Mouse (Mus musculus): ENCODE data around the gene Gulp1. TPM values are rescaled to one million over a fixed set of nuclear protein-coding genes. Genes with fewer than 3 reads are reported as not detected.

The Gulp1 gene
- polyA plus RNA-seq, 1 experiment from 2014 or later: 31.2 TPM

GRCm38 (mm10) chr1:44678974-44679373 is 127.7 kb downstream of the Gulp1 start:
- ATAC-seq (replicated peaks; ENCODE audit: low FRiP score): no peak

GRCm38 (mm10) chr1:44679415-44679814 is 128.1 kb downstream of the Gulp1 start:
- Histone ChIP-seq H3K27ac (ENCODE audit: low read depth, low read length) (no peak overlapping the region), H3K4me3 (ENCODE audit: low read depth, low read length) (no peak overlapping the region), H3K27me3 (ENCODE audit: control insufficient read depth, insufficient read depth, low read length) (no peaks in the 10 kb centered on the region), H3K36me3 (ENCODE audit: control insufficient read depth, insufficient read depth, low read length) (no peaks in the 10 kb centered on the region), H3K4me1 (replicated peaks; ENCODE audit: control insufficient read depth, insufficient read depth, low read length) (no peaks in the 10 kb centered on the region), H3K9me3 (ENCODE audit: control insufficient read depth, low read length) (no peaks in the 10 kb centered on the region), H3K4me2 (ENCODE audit: low read depth, low read length, severe bottlenecking) (no peak overlapping the region), H3K9ac (ENCODE audit: low read length) (no peak overlapping the region)
- ATAC-seq (replicated peaks; ENCODE audit: low FRiP score) (no peak), DNase-seq (ENCODE audit: low spot score) (no peak)
- WGBS: 67% methylated on average over 3 of the region's 3 CpGs

More at GRCm38 (mm10) chr1:44678974-44679373, 127.7 kb downstream of the Gulp1 start:
- WGBS: 71% methylated on average over 3 of the region's 3 CpGs
- H3K4me3 ChIP-seq (ENCODE audit: low read depth, low read length): no peak overlapping the region
- no peak overlapping the region for H3K4me2 ChIP-seq (ENCODE audit: low read depth, low read length, severe bottlenecking)
- H3K27ac ChIP-seq (ENCODE audit: low read depth, low read length): 0 out of 2 replicates have a peak overlapping the region, but pooled peaks have one; percentile 18
- H3K9ac ChIP-seq (ENCODE audit: low read length): no peak overlapping the region
- DNase-seq (ENCODE audit: low spot score): no peak
- H3K4me1 ChIP-seq (replicated peaks; ENCODE audit: control insufficient read depth, insufficient read depth, low read length): no peaks in the 10 kb centered on the region
- no peaks in the 10 kb centered on the region for H3K9me3 ChIP-seq (ENCODE audit: control insufficient read depth, low read length)
- H3K36me3 ChIP-seq (ENCODE audit: control insufficient read depth, insufficient read depth, low read length): no peaks in the 10 kb centered on the region
- no peaks in the 10 kb centered on the region for H3K27me3 ChIP-seq (ENCODE audit: control insufficient read depth, insufficient read depth, low read length)

- DNase-seq (ENCODE audit: low spot score) (no peak), ATAC-seq (replicated peaks; ENCODE audit: low FRiP score) (0 out of 2 replicates have a peak, but pooled peaks have one; percentile 27)
- Histone ChIP-seq H3K36me3 (ENCODE audit: control insufficient read depth, insufficient read depth, low read length) (no peaks in the 10 kb centered on the region), H3K27ac (ENCODE audit: low read depth, low read length) (no peak overlapping the region), H3K9ac (ENCODE audit: low read length) (no peak overlapping the region), H3K27me3 (ENCODE audit: control insufficient read depth, insufficient read depth, low read length) (no peaks in the 10 kb centered on the region), H3K4me1 (replicated peaks; ENCODE audit: control insufficient read depth, insufficient read depth, low read length) (no peaks in the 10 kb centered on the region), H3K4me3 (ENCODE audit: low read depth, low read length) (no peak overlapping the region), H3K4me2 (ENCODE audit: low read depth, low read length, severe bottlenecking) (no peak overlapping the region), H3K9me3 (ENCODE audit: control insufficient read depth, low read length) (no peaks in the 10 kb centered on the region)
- 17% methylated on average over 2 of the region's 2 CpGs for WGBS
Observed at GRCm38 (mm10) chr1:44682556-44682955, 131.2 kb downstream of the Gulp1 start.

GRCm38 (mm10) chr1:44683723-44684122 is 132.4 kb downstream of the Gulp1 start:
- no peaks in the 10 kb centered on the region for H3K4me1 ChIP-seq (replicated peaks; ENCODE audit: control insufficient read depth, insufficient read depth, low read length)
- H3K36me3 ChIP-seq (ENCODE audit: control insufficient read depth, insufficient read depth, low read length): no peaks in the 10 kb centered on the region
- peak; percentile 36 for ATAC-seq (replicated peaks; ENCODE audit: low FRiP score)

GRCm38 (mm10) chr1:44720785-44721410 is 169.6 kb downstream of the Gulp1 start:
- H3K4me1 ChIP-seq (replicated peaks; ENCODE audit: control insufficient read depth, insufficient read depth, low read length): no peaks in the 10 kb centered on the region; the same call in 1 of the 2 replicates
- H3K27ac ChIP-seq (ENCODE audit: low read depth, low read length): no peak overlapping the region
- DNase-seq (ENCODE audit: low spot score): no peak
- H3K4me3 ChIP-seq (ENCODE audit: low read depth, low read length): no peak overlapping the region
- H3K9ac ChIP-seq (ENCODE audit: low read length): no peak overlapping the region
- H3K27me3 ChIP-seq (ENCODE audit: control insufficient read depth, insufficient read depth, low read length): no peaks in the 10 kb centered on the region
- no peak overlapping the region for H3K4me2 ChIP-seq (ENCODE audit: low read depth, low read length, severe bottlenecking)
- WGBS: 57% methylated on average over 4 of the region's 4 CpGs
- peak; percentile 56; the same call in 1 of the 2 replicates for ATAC-seq (replicated peaks; ENCODE audit: low FRiP score)
- H3K36me3 ChIP-seq (ENCODE audit: control insufficient read depth, insufficient read depth, low read length): no peaks in the 10 kb centered on the region
- no peaks in the 10 kb centered on the region for H3K9me3 ChIP-seq (ENCODE audit: control insufficient read depth, low read length)

More at GRCm38 (mm10) chr1:44683723-44684122, 132.4 kb downstream of the Gulp1 start:
- Histone ChIP-seq H3K27ac (ENCODE audit: low read depth, low read length) (no peak overlapping the region), H3K9me3 (ENCODE audit: control insufficient read depth, low read length) (no peaks in the 10 kb centered on the region), H3K4me3 (ENCODE audit: low read depth, low read length) (no peak overlapping the region), H3K4me2 (ENCODE audit: low read depth, low read length, severe bottlenecking) (no peak overlapping the region), H3K27me3 (ENCODE audit: control insufficient read depth, insufficient read depth, low read length) (no peaks in the 10 kb centered on the region), H3K9ac (ENCODE audit: low read length) (no peak overlapping the region)
- no peak for DNase-seq (ENCODE audit: low spot score)
- WGBS: 62% methylated on average over 6 of the region's 6 CpGs

- Histone ChIP-seq H3K9me3 (ENCODE audit: control insufficient read depth, low read length) (no peaks in the 10 kb centered on the region), H3K4me1 (replicated peaks; ENCODE audit: control insufficient read depth, insufficient read depth, low read length) (no peaks in the 10 kb centered on the region), H3K4me2 (ENCODE audit: low read depth, low read length, severe bottlenecking) (no peak overlapping the region), H3K36me3 (ENCODE audit: control insufficient read depth, insufficient read depth, low read length) (no peaks in the 10 kb centered on the region), H3K9ac (ENCODE audit: low read length) (no peak overlapping the region), H3K27me3 (ENCODE audit: control insufficient read depth, insufficient read depth, low read length) (no peaks in the 10 kb centered on the region), H3K4me3 (ENCODE audit: low read depth, low read length) (no peak overlapping the region), H3K27ac (ENCODE audit: low read depth, low read length) (no peak overlapping the region)
- DNase-seq (ENCODE audit: low spot score): no peak
- ATAC-seq (replicated peaks; ENCODE audit: low FRiP score): no peak
Observed at GRCm38 (mm10) chr1:44741256-44741655, 189.9 kb downstream of the Gulp1 start.

GRCm38 (mm10) chr1:44745711-44746110 is 194.4 kb downstream of the Gulp1 start:
- H3K9ac ChIP-seq (ENCODE audit: low read length): no peak overlapping the region
- no peaks in the 10 kb centered on the region for H3K4me1 ChIP-seq (replicated peaks; ENCODE audit: control insufficient read depth, insufficient read depth, low read length)
- no peak overlapping the region for H3K4me2 ChIP-seq (ENCODE audit: low read depth, low read length, severe bottlenecking)

GRCm38 (mm10) chr1:44750731-44751730 is 199.7 kb downstream of the Gulp1 start:
- Histone ChIP-seq H3K4me2 (ENCODE audit: low read depth, low read length, severe bottlenecking) (no peak overlapping the region), H3K27ac (ENCODE audit: low read depth, low read length) (no peak overlapping the region), H3K36me3 (ENCODE audit: control insufficient read depth, insufficient read depth, low read length) (no peaks in the 10 kb centered on the region), H3K27me3 (ENCODE audit: control insufficient read depth, insufficient read depth, low read length) (no peaks in the 10 kb centered on the region), H3K4me1 (replicated peaks; ENCODE audit: control insufficient read depth, insufficient read depth, low read length) (no peaks in the 10 kb centered on the region), H3K9ac (ENCODE audit: low read length) (no peak overlapping the region), H3K9me3 (ENCODE audit: control insufficient read depth, low read length) (no peaks in the 10 kb centered on the region), H3K4me3 (ENCODE audit: low read depth, low read length) (no peak overlapping the region)
- ATAC-seq (replicated peaks; ENCODE audit: low FRiP score) (no peak), DNase-seq (ENCODE audit: low spot score) (no peak)
- 71% methylated on average over 5 of the region's 5 CpGs for WGBS

More at GRCm38 (mm10) chr1:44745711-44746110, 194.4 kb downstream of the Gulp1 start:
- Histone ChIP-seq H3K9me3 (ENCODE audit: control insufficient read depth, low read length) (no peaks in the 10 kb centered on the region), H3K4me3 (ENCODE audit: low read depth, low read length) (no peak overlapping the region), H3K27ac (ENCODE audit: low read depth, low read length) (no peak overlapping the region), H3K36me3 (ENCODE audit: control insufficient read depth, insufficient read depth, low read length) (no peaks in the 10 kb centered on the region), H3K27me3 (ENCODE audit: control insufficient read depth, insufficient read depth, low read length) (no peaks in the 10 kb centered on the region)
- no peak; the same call in 1 of the 2 replicates for ATAC-seq (replicated peaks; ENCODE audit: low FRiP score)
- WGBS: 14% methylated on average over 2 of the region's 2 CpGs
- DNase-seq (ENCODE audit: low spot score): no peak
